Mouse (Mus musculus) lung, adult 10 weeks (tissue): ENCODE results near the gene Ppp2r1a. TPM values are rescaled to one million over a fixed set of nuclear protein-coding genes. Genes with fewer than 3 reads are reported as not detected.

Source experiments
- polyA plus RNA-seq: library from polyadenylated mRNA; stranded (reverse); fragments of 350-450 nt; fragmentation: Illumina TruSeq; extraction: RNeasy Lipid Tissue Mini Kit (QIAGEN cat#74804); gene quantifications from one replicate; pipeline ENCODE4 v1.2.3, GENCODE M21; 2014; ENCODE audit warnings: low read depth, low replicate concordance; ENCODE audit not compliant: insufficient read depth

The Ppp2r1a gene
- 149 TPM for polyA plus RNA-seq

GRCm38 (mm10) chr17:20944985-20945891 is at the start of gene Ppp2r1a:
TSS of gene Ppp2r1a (plus strand) at chr17:20945311.

DNA sequence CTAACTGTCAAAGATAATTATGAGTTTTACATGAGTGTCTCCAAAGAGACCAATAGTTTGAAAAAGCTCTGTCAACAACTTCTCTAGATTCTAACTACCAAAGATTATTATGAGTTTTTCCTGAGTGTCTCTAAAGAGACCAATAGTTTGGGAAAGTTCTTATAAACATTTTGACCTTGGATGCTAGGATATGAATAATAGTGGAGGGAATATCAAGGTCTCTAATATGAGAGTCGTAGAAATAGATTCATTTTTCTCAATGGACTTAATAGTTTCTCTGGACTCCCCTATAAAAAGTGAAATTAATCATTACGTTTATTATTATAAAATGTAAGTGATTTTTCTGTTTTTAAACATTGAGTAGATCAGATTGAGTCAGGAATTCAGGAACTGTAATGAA is 40.1 kb upstream of the Ppp2r1a start, which contains the start of gene Vmn1r231:
TSS of gene Vmn1r231 (minus strand) at position 101 of the 400 bp plus-strand sequence.

GRCm38 (mm10) chr17:20919614-20920013 is 25.5 kb upstream of the Ppp2r1a start, which contains the start of gene Vmn1r232:
TSS of gene Vmn1r232 (minus strand) at chr17:20919714.

DNA sequence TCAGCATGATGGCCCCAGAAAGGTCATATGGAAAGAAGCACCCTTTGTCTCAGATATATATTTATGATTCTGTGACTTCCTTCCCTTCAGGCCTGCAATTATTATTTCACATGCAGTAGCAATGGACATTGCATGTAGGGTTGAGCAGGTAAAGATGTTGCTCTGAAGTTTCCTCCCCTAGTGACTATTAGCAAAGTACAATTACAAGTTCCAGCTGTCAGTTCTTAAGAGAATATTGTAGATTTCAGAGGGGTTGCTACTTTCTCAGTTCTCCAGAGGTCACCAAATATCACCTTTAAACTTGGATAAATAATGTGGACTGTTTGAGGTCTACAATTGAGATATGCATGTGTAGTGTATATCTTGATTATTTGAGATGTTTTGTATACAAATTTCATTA is 51.3 kb downstream of the Ppp2r1a start, which contains the start of gene Vmn1r233:
TSS of gene Vmn1r233 (minus strand) at position 101 of the 400 bp plus-strand sequence.

DNA sequence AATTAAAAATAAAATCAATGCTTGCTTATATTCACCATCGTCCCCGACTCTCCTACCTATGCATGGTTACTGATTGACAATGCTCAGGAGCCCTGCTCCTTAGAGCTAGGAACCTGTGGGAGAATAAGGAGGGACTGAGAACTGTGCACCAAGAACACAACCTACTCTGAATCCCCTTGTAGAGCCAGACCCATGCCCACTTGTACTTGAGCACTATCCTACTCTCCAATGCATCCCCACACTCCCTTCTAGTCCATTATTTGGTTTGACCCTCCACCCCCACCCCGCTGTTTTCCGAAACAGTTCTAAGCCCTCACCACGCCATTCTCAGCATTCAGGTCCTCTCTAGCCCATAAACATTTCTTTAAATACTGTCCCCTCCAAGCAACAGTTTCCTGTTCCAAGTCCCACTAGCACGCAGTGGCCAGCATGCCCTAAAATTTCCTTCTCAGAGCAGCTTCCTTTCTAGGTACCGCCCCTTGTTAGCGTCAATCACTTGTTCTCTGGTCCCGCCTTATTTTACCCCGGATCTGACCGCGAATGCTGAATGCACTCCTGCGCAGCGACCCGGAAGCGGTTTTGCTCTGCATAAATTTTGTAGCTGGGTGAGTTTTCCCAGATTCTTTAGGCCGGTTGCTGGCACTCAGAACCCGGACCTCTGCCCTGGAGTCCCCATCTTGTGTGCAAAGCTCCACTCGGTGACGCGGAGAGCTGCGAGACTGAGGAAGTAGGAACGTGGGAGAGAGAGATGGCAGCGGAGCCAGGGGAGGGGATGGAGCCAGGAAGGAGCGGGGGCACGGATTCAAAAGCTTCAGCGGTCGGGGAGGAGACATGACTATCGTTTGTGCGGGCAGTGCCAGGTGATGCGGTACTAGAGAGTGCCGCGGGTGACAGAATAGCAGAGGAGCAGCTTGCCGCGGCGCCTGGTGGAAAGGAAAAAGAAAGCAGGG is 63.5 kb downstream of the Ppp2r1a start, which contains the start of gene Zfp160:
TSS of gene Zfp160 (plus strand) at position 522 of the 950 bp plus-strand sequence.

Other genes with a start within 250 kb of the Ppp2r1a start
- not detected for gene Vmn1r227, start 215.5 kb upstream of the Ppp2r1a start, polyA plus RNA-seq
- gene Vmn1r228, start 159.2 kb upstream of the Ppp2r1a start, polyA plus RNA-seq = not detected
- not detected for gene Vmn1r229, start 133.8 kb upstream of the Ppp2r1a start, polyA plus RNA-seq
- gene Vmn1r230, start 104.9 kb upstream of the Ppp2r1a start, polyA plus RNA-seq = not detected
- gene Vmn1r231, start 40.2 kb upstream of the Ppp2r1a start, polyA plus RNA-seq = not detected
- not detected for gene Vmn1r232, start 25.6 kb upstream of the Ppp2r1a start, polyA plus RNA-seq
- not detected for gene Vmn1r233, start 51.2 kb downstream of the Ppp2r1a start, polyA plus RNA-seq
- 6.9 TPM for gene Zfp160, start 63.6 kb downstream of the Ppp2r1a start, polyA plus RNA-seq